Mouse (Mus musculus) lung, adult 2 months (tissue): ENCODE measurements around the gene Padi6. TPM values are rescaled to one million over a fixed set of nuclear protein-coding genes. Genes with fewer than 3 reads are reported as not detected.
A peak's percentile ranks its signal among the peaks of the same experiment; 100 is the strongest.

Source experiments
- DNase-seq: peaks from one replicate; pipeline ENCODE4 v3.0.0; 2022
- H3K4me1 ChIP-seq: fragments of 200-500 bp; 2 replicates; pipeline ENCODE4 v1.6.1; 2011; ENCODE audit warnings: low read length; ENCODE audit not compliant: control insufficient read depth, insufficient read depth
- H3K4me3 ChIP-seq: fragments of 200-500 bp; replicated peaks from 2 replicates; pipeline ENCODE3; 2011; ENCODE audit warnings: low read depth, mild to moderate bottlenecking, control low read depth, low read length; ENCODE audit errors: extremely low read depth
- CTCF ChIP-seq: fragments of 200-500 bp; IDR thresholded peaks from 2 replicates; pipeline ENCODE4 v1.5.1; 2011; ENCODE audit warnings: mild to moderate bottlenecking, low read length, control low read depth; ENCODE audit not compliant: insufficient read depth
- POLR2A ChIP-seq: fragments of 200-500 bp; IDR thresholded peaks from 2 replicates; pipeline ENCODE4 v1.6.1; 2011; ENCODE audit warnings: low read depth, mild to moderate bottlenecking, control low read depth, low read length, borderline replicate concordance; ENCODE audit errors: extremely low read depth
- WGBS: fragments of 180-500 bp; shearing (Covaris S2); methylation state at CpG from one replicate; pipeline ENCODE4 v1.1.7; 2018; 5-methylcytosine and 5-hydroxymethylcytosine counted together
- polyA plus RNA-seq: library from polyadenylated mRNA; depleted of rRNA; stranded (reverse); fragments of >200 nt; gene quantifications from 2 replicates; pipeline ENCODE4 v1.2.3, GENCODE M21; 2012

The Padi6 gene
- polyA plus RNA-seq, 1 experiment = not detected

DNA sequence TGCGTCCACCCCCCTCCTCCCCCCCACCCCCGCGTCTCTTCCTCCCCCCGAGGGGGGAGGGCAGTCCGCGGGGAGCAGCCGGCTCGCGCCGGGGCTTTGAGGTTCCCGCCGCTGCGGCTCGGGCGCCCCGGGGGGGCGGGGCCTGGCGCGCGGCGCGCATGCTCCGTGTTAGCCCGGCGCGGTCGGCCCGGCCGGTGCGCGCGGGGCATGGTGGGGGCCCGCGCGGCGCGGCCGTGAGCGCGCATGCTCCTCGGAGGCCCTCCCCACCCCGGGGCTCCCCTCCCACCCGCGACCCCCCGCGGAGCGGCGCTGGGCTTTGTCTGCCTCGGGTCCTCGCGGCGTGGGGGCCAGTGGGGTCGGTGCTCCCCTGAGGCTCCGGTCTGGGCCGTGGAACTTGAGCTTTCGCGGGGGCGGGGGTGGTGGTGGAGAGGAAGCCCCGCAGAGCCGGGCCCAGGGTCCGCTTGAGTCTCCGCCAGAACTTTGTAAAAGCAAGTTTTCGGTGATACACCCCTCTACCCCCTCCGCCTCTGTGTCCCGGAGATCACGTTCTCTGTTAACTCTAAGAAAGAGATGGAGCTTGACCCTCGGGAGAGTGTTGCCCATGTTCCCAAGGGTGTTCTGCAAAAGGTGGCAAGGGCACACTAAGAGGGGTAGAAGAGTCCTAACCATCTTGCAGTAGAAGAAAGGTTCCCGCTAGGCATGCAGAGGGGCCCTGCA is 39.7 kb downstream of the Padi6 start:
- DNase-seq = peak; percentile 83
- peak overlapping the region; percentile 69 for H3K4me3 ChIP-seq
- 3% methylated on average over 47 of the region's 68 CpGs for WGBS
- peaks cover 11% of the 10 kb centered on the region for H3K4me1 ChIP-seq
- TF ChIP-seq CTCF (no peak), POLR2A (0 out of 2 replicates have a peak, but pooled peaks have one; percentile 41)

DNA sequence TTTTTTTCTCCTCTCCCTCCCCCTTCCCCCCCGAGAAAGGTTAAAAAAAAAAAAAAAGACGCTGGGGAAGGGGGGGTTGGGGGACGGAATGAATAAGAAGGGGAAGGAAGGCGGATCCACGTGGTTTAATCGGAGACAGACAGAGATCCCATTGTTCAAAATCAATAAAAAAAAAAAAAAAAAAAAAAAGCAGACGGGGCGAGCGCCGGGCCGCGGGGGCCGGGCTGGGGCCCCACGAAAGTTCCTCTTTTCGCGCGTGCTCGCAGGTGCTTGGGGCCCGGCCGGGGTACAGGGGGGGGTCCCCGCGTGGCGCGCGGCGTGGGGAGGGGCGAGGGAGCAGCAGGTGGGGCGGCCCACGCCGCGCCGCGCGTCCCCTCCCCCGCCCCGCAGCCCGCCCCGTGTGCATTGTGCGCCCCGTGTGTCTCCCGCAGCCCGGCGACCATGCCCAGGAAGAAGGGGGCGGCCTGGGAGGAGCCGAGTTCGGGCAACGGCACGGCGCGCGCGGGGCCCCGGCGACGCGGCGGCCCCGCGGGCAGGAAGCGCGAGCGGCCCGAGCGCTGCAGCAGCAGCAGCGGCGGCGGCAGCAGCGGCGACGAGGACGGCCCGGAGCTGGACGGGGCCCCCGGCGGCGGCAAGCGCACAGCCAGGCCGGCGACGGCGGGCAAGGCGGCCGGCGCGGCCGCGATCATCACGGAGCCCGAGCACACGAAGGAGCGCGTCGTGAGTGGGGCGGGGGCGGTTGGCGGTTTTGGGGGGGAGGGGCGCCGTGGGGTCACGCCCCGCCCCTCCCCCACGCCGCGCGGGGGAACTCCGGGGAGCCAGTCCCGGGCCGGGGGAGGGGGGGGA is 40.5 kb downstream of the Padi6 start:
- H3K4me1 ChIP-seq = peaks cover 11% of the 10 kb centered on the region
- TF ChIP-seq CTCF (no peak), POLR2A (no peak)
- peak overlapping the region; percentile 69 for H3K4me3 ChIP-seq
- WGBS = 4% methylated on average over 98 of the region's 107 CpGs
- DNase-seq = peak; percentile 42

GRCm38 (mm10) chr4:140701049-140701715 is 41.3 kb downstream of the Padi6 start:
- peak; percentile 73 for DNase-seq
- Histone ChIP-seq H3K4me3 (peak overlapping the region; percentile 69), H3K4me1 (peaks cover 11% of the 10 kb centered on the region)
- peak; percentile 55; the same call in 1 of the 2 replicates for TF ChIP-seq POLR2A
- no peak for TF ChIP-seq CTCF
- WGBS = under 1% methylated on average over 59 of the region's 61 CpGs

GRCm38 (mm10) chr4:140700269-140701018 is 42.0 kb downstream of the Padi6 start, which contains the start of gene Rcc2:
TSS of gene Rcc2 (plus strand) at chr4:140700541.
- peak within 1 kb of the TSS; percentile 69 for H3K4me3 ChIP-seq
- WGBS = 7% methylated on average over 20 of the region's 20 CpGs
- no peak for DNase-seq
- no peak for TF ChIP-seq POLR2A
- TF ChIP-seq CTCF = no peak
- H3K4me1 ChIP-seq = peaks cover 11% of the 10 kb centered on the region

- H3K4me1 ChIP-seq = peaks cover 11% of the 10 kb centered on the region
- 5% methylated on average over 29 of the region's 29 CpGs for WGBS
- H3K4me3 ChIP-seq = peak overlapping the region; percentile 52
- TF ChIP-seq POLR2A (peak; percentile 47; the same call in 1 of the 2 replicates), CTCF (no peak)
- peak; percentile 71 for DNase-seq
These were observed 42.9 kb downstream of the Padi6 start for GRCm38 (mm10) chr4:140699441-140700127.

- DNase-seq = no peak
- 56% methylated on average over 14 of the region's 14 CpGs for WGBS
- H3K4me3 ChIP-seq = no peak overlapping the region
- no peak for TF ChIP-seq CTCF
- no peak for TF ChIP-seq POLR2A
- peaks cover 11% of the 10 kb centered on the region for H3K4me1 ChIP-seq
These were observed 46.5 kb downstream of the Padi6 start for GRCm38 (mm10) chr4:140695675-140696585.

DNA sequence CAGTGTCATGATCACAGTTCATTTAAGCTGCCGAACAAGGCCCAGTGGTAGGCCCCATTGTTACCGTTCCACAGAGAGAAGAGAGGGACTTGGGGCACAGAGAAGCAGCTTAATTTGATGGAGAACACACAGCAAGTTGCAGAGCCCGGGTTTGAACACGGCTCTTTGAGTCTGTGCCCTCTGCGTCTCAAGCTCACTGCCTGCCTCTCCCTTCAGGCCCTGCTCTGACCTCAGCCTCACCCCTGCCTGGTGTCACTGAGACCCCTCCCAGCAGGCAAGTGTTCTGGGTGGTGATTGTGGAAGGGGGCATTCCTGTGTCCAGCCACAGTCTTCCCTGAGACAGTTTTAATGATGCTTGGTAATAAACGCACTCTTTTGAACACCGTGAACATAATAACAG is 47.3 kb downstream of the Padi6 start:
- DNase-seq = no peak
- 81% methylated on average over 7 of the region's 7 CpGs for WGBS
- no peak overlapping the region for H3K4me3 ChIP-seq
- H3K4me1 ChIP-seq = 0 out of 2 replicates have a peak, but pooled peaks cover 4% of the 10 kb centered on the region
- TF ChIP-seq POLR2A (no peak), CTCF (no peak)
